Mouse (Mus musculus) CH12.LX (cell line): ENCODE data around the gene Psmd11. TPM values are rescaled to one million over a fixed set of nuclear protein-coding genes. Genes with fewer than 3 reads are reported as not detected.
A peak's percentile ranks its signal among the peaks of the same experiment; 100 is the strongest.

Source experiments
- DNase-seq: peaks from one replicate; pipeline ENCODE4 v3.0.0-alpha.2; 2013; ENCODE audit errors: extremely low read depth
- H3K27ac ChIP-seq: 2 replicates; pipeline ENCODE4 v1.5.1; 2012; ENCODE audit warnings: low read depth, mild to moderate bottlenecking, control low read depth, moderate library complexity; ENCODE audit not compliant: insufficient read depth
- H3K27me3 ChIP-seq: replicated peaks from 2 replicates; pipeline ENCODE3; 2012; ENCODE audit warnings: inconsistent platforms
- H3K36me3 ChIP-seq, 2 experiments: replicated peaks in 1 of 2; 2 replicates each; pipeline versions ENCODE3 to v1.6.1; 2012; ENCODE audit warnings: inconsistent platforms in 1 of 2, low read length in 1 of 2, mild to moderate bottlenecking in 1 of 2, mixed read lengths in 1 of 2, moderate library complexity in 1 of 2; ENCODE audit not compliant: control insufficient read depth in 1 of 2, insufficient read depth in 1 of 2
- H3K4me1 ChIP-seq, 2 experiments: 2 replicates each; pipeline ENCODE4 v1.6.1; 2012; ENCODE audit warnings: inconsistent platforms in 1 of 2, moderate library complexity in 1 of 2; ENCODE audit not compliant: insufficient read depth in 2 of 2, control insufficient read depth in 1 of 2
- H3K4me2 ChIP-seq: 2 replicates; pipeline ENCODE4 v1.6.1; 2012; ENCODE audit warnings: low read depth, mild to moderate bottlenecking, control low read depth; ENCODE audit not compliant: poor library complexity, insufficient read depth, severe bottlenecking
- H3K4me3 ChIP-seq, 3 experiments: fragments of 150-350 bp in 1 of 3; sonication (generic) in 1 of 3; replicated peaks in 1 of 3; 2 replicates each; pipeline versions ENCODE3 to v1.5.1; 2011 to 2012; ENCODE audit warnings: low read depth in 2 of 3, low read length in 2 of 3, mild to moderate bottlenecking in 2 of 3, moderate library complexity in 2 of 3, control low read depth in 1 of 3, improper control_type of control experiment in 1 of 3, inconsistent platforms in 1 of 3, mixed read lengths in 1 of 3; ENCODE audit not compliant: poor library complexity in 1 of 3
- H3K79me2 ChIP-seq: replicated peaks from 2 replicates; pipeline ENCODE4 v1.6.1; 2012; ENCODE audit warnings: mild to moderate bottlenecking, moderate library complexity; ENCODE audit not compliant: control insufficient read depth, poor library complexity, insufficient read depth, severe bottlenecking; ENCODE audit errors: extremely low read depth
- H3K9ac ChIP-seq: 2 replicates; pipeline ENCODE4 v1.6.1; 2012; ENCODE audit warnings: low read depth, mild to moderate bottlenecking, control low read depth, moderate library complexity; ENCODE audit not compliant: insufficient read depth
- H3K9me3 ChIP-seq: replicated peaks from 2 replicates; pipeline ENCODE3; 2012; ENCODE audit warnings: low read length, inconsistent platforms, mixed read lengths
- BHLHE40 ChIP-seq: IDR thresholded peaks from 2 replicates; pipeline ENCODE4 v1.6.1; 2011; ENCODE audit warnings: mild to moderate bottlenecking, low read depth, low read length, improper control_type of control experiment
- CHD1 ChIP-seq: IDR thresholded peaks from 2 replicates; pipeline ENCODE4 v1.6.1; 2012; ENCODE audit warnings: low read depth, low read length, improper control_type of control experiment, inconsistent platforms
- CHD2 ChIP-seq: IDR thresholded peaks from 2 replicates; pipeline ENCODE4 v1.6.1; 2011; ENCODE audit warnings: low read length, improper control_type of control experiment
- CTCF ChIP-seq, 2 experiments: IDR thresholded peaks in 1 of 2; conservative IDR thresholded peaks in 1 of 2; 2 replicates each; pipeline ENCODE4 v1.5.1; 2011 to 2012; ENCODE audit warnings: low read depth in 2 of 2, low read length in 2 of 2, improper control_type of control experiment in 1 of 2, inconsistent platforms in 1 of 2, mild to moderate bottlenecking in 1 of 2, moderate library complexity in 1 of 2
- E2F4 ChIP-seq: IDR thresholded peaks from 2 replicates; pipeline ENCODE4 v1.6.1; 2011; ENCODE audit warnings: low read depth, low read length, improper control_type of control experiment; ENCODE audit not compliant: insufficient replicate concordance
- ETS1 ChIP-seq: conservative IDR thresholded peaks from 2 replicates; pipeline ENCODE4 v1.6.1; 2012; ENCODE audit warnings: low read depth, mild to moderate bottlenecking, inconsistent platforms, low read length, improper control_type of control experiment, moderate library complexity
- GABPA ChIP-seq: IDR thresholded peaks from 2 replicates; pipeline ENCODE4 v1.6.1; 2012; ENCODE audit warnings: low read depth, low read length, improper control_type of control experiment, inconsistent platforms; ENCODE audit not compliant: insufficient replicate concordance
- HCFC1 ChIP-seq: IDR thresholded peaks from 2 replicates; pipeline ENCODE4 v1.6.1; 2012; ENCODE audit warnings: low read depth, mild to moderate bottlenecking, inconsistent platforms, low read length, improper control_type of control experiment
- JUN ChIP-seq: IDR thresholded peaks from 2 replicates; pipeline ENCODE4 v1.6.1; 2011; ENCODE audit warnings: low read depth, mild to moderate bottlenecking, low read length, improper control_type of control experiment, moderate library complexity; ENCODE audit not compliant: insufficient read depth
- MAFK ChIP-seq: IDR thresholded peaks from 2 replicates; pipeline ENCODE4 v1.6.1; 2011; ENCODE audit warnings: low read length, improper control_type of control experiment; ENCODE audit not compliant: insufficient replicate concordance
- MAZ ChIP-seq: IDR thresholded peaks from 2 replicates; pipeline ENCODE4 v1.6.1; 2012; ENCODE audit warnings: low read depth, mild to moderate bottlenecking, inconsistent platforms, low read length, improper control_type of control experiment, moderate library complexity
- MEF2A ChIP-seq: IDR thresholded peaks from 2 replicates; pipeline ENCODE4 v1.6.1; 2014; ENCODE audit warnings: low read depth, mild to moderate bottlenecking, inconsistent platforms, low read length, improper control_type of control experiment, borderline replicate concordance
- MYC ChIP-seq: IDR thresholded peaks from 2 replicates; pipeline ENCODE4 v1.6.1; 2011; ENCODE audit warnings: low read depth, mild to moderate bottlenecking, improper control_type of control experiment, low read length
- NELFE ChIP-seq: IDR thresholded peaks from 2 replicates; pipeline ENCODE4 v1.6.1; 2011; ENCODE audit warnings: low read depth, low read length, improper control_type of control experiment
- NRF1 ChIP-seq: IDR thresholded peaks from 2 replicates; pipeline ENCODE4 v1.6.1; 2014; ENCODE audit warnings: low read depth, mild to moderate bottlenecking, inconsistent platforms, low read length, improper control_type of control experiment, moderate library complexity
- POLR2AphosphoS2 ChIP-seq: IDR thresholded peaks from 2 replicates; pipeline ENCODE4 v1.6.1; 2011; ENCODE audit warnings: low read depth, low read length, improper control_type of control experiment
- SMC3 ChIP-seq: IDR thresholded peaks from 2 replicates; pipeline ENCODE4 v1.6.1; 2011; ENCODE audit warnings: low read depth, low read length, improper control_type of control experiment
- TBP ChIP-seq: conservative IDR thresholded peaks from 2 replicates; pipeline ENCODE4 v1.6.1; 2011; ENCODE audit warnings: low read depth, low read length, improper control_type of control experiment
- UBTF ChIP-seq: IDR thresholded peaks from 2 replicates; pipeline ENCODE4 v1.6.1; 2012; ENCODE audit warnings: low read depth, mild to moderate bottlenecking, inconsistent platforms, low read length, improper control_type of control experiment, moderate library complexity
- USF2 ChIP-seq: conservative IDR thresholded peaks from 2 replicates; pipeline ENCODE4 v1.6.1; 2011; ENCODE audit warnings: low read depth, low read length, improper control_type of control experiment
- ZKSCAN1 ChIP-seq: IDR thresholded peaks from 2 replicates; pipeline ENCODE4 v1.6.1; 2012; ENCODE audit warnings: low read depth, inconsistent platforms, low read length, improper control_type of control experiment, borderline replicate concordance
- ZMIZ1 ChIP-seq: IDR thresholded peaks from 2 replicates; pipeline ENCODE4 v1.6.1; 2012; ENCODE audit warnings: low read depth, mild to moderate bottlenecking, inconsistent platforms, low read length, improper control_type of control experiment
- dilution Hi-C: fragments of 300-500 bp; cut with MboI; formaldehyde crosslinking; loops from 2 replicates; pipeline ENCODE4 v1.14.3; 2020; ENCODE audit warnings: low sequenced_read_pairs; ENCODE audit not compliant: extremely low pct_unique_long_range_greater_than_20kb, extremely low pct_ligation_motif_present
- in situ Hi-C: fragments of 300-500 bp; cut with MboI; formaldehyde crosslinking; loops from 3 replicates; pipeline ENCODE4 v1.14.3; 2019; ENCODE audit warnings: low sequenced_read_pairs, low pct_ligation_motif_present, low pct_unique_long_range_greater_than_20kb, mixed read lengths
- polyA plus RNA-seq: library from polyadenylated mRNA; unstranded; fragments of >175 nt; gene quantifications from 2 replicates; pipeline ENCODE4 v1.2.1, GENCODE M21; 2012; ENCODE audit warnings: low read depth; ENCODE audit not compliant: insufficient read length
- total RNA-seq, 2 experiments: library from RNA; depleted of rRNA; stranded (reverse); fragments of 300-350 nt in 1 of 2; fragments of >200 nt in 1 of 2; gene quantifications; 2 replicates each; pipeline ENCODE4 v1.2.3; 2012 to 2014

Gene Psmd11
- total and polyA plus RNA-seq, 3 experiments: 116 to 191 (median 141) TPM

- in situ Hi-C loops: loop anchor here (5.0 kb wide), 2 partner anchors 78 to 183 kb away; no protein-coding TSS in a partner anchor
- H3K4me2 ChIP-seq: peak overlapping the region; percentile 54
- peaks cover 13 to 54% of the 10 kb centered on the region in 2 experiments for H3K4me1 ChIP-seq
- no peak overlapping the region for H3K27ac ChIP-seq
- H3K79me2 ChIP-seq: peaks cover 26% of the 10 kb centered on the region
- DNase-seq: no peak
- H3K36me3 ChIP-seq: peaks cover 11 to 64% of the 10 kb centered on the region in 2 experiments
- H3K9ac ChIP-seq: peak overlapping the region; percentile 24; the same call in 1 of the 2 replicates
- no peaks in the 10 kb centered on the region for H3K9me3 ChIP-seq
- H3K27me3 ChIP-seq: no peaks in the 10 kb centered on the region
- dilution Hi-C loops: no loop called here
- H3K4me3 ChIP-seq: peak overlapping the region; percentile 60 to 81 (median 74)
- TF ChIP-seq TBP: no peak
- no peak for TF ChIP-seq CTCF (conservative IDR thresholded peaks at IDR 0.05 in 1 of 2, IDR thresholded peaks at IDR 0.05 in 1 of 2; ENCODE audit: low read depth in 2 of 2, low read length in 2 of 2)
- TF ChIP-seq GABPA: no peak
- no peak for TF ChIP-seq MYC
- no peak for TF ChIP-seq NRF1
- no peak for TF ChIP-seq SMC3
- TF ChIP-seq ZMIZ1: no peak
- TF ChIP-seq NELFE: no peak
- no peak for TF ChIP-seq MEF2A
- TF ChIP-seq ZKSCAN1: no peak
- TF ChIP-seq E2F4: no peak
- TF ChIP-seq USF2: no peak
- no peak for TF ChIP-seq JUN
- no peak for TF ChIP-seq CHD1
- TF ChIP-seq UBTF: no peak
- no peak for TF ChIP-seq MAZ
These were observed 51.0 kb downstream of the Psmd11 start for GRCm38 (mm10) chr11:80479425-80479824.

GRCm38 (mm10) chr11:80479906-80480866 lies 51.8 kb downstream of the Psmd11 start:
- in situ Hi-C loops: loop anchor here (5.0 kb wide), 2 partner anchors 77 to 182 kb away; no protein-coding TSS in a partner anchor
- peak overlapping the region; percentile 54 for H3K4me2 ChIP-seq
- DNase-seq: no peak
- TF ChIP-seq HCFC1 (no peak), MYC (no peak), CHD2 (no peak), MAZ (no peak), BHLHE40 (no peak), ETS1 (no peak), POLR2AphosphoS2 (no peak), MAFK (no peak)
- H3K4me1 ChIP-seq: peaks cover 13 to 48% of the 10 kb centered on the region in 2 experiments
- H3K27ac ChIP-seq: no peak overlapping the region
- H3K4me3 ChIP-seq: peak overlapping the region; percentile 17 to 33 (median 26)
- H3K9ac ChIP-seq: peak overlapping the region; percentile 24; the same call in 1 of the 2 replicates
- dilution Hi-C loops: no loop called here
- H3K9me3 ChIP-seq: no peaks in the 10 kb centered on the region
- peaks cover 10 to 56% of the 10 kb centered on the region in 2 experiments for H3K36me3 ChIP-seq
- no peaks in the 10 kb centered on the region for H3K27me3 ChIP-seq
- peaks cover 26% of the 10 kb centered on the region for H3K79me2 ChIP-seq
